Mouse (Mus musculus) liver, postnatal 0 days (tissue): Measurements from ENCODE around the gene Hist1h4d. TPM values are rescaled to one million over a fixed set of nuclear protein-coding genes. Genes with fewer than 3 reads are reported as not detected.
"Not testable (repeated sequence)": the region's sequence is repeated elsewhere in the genome, so short reads cannot be mapped to it uniquely, and the experiment has no call there.

Experiments
- ATAC-seq: fragments of 200-750 bp; cut with Nextera tagmentation; 2 replicates; pipeline ENCODE4 v1.8.0; 2017; ENCODE audit warnings: mild to moderate bottlenecking, moderate library complexity
- DNase-seq: peaks from one replicate; pipeline ENCODE4 v3.0.0-alpha.2; 2016
- H3K27ac ChIP-seq: fragments of 300-500 bp; sonication (generic); 2 replicates; pipeline ENCODE4 v1.5.1; 2014; ENCODE audit warnings: antibody characterized with exemption, moderate library complexity, mild to moderate bottlenecking, low read depth
- H3K27me3 ChIP-seq: fragments of 300-500 bp; sonication (generic); 2 replicates; pipeline ENCODE4 v1.6.1; 2014; ENCODE audit warnings: low read length, control low read depth, mixed read lengths; ENCODE audit not compliant: insufficient read depth
- H3K36me3 ChIP-seq: fragments of 300-500 bp; sonication (generic); replicated peaks from 2 replicates; pipeline ENCODE4 v1.6.1; 2014; ENCODE audit warnings: mild to moderate bottlenecking, control low read depth, low read length, moderate library complexity, mixed read lengths; ENCODE audit not compliant: insufficient read depth
- H3K4me1 ChIP-seq: fragments of 300-500 bp; sonication (generic); 2 replicates; pipeline ENCODE4 v1.6.1; 2014; ENCODE audit warnings: antibody characterized with exemption, mild to moderate bottlenecking, control low read depth; ENCODE audit not compliant: insufficient read depth
- H3K4me2 ChIP-seq: fragments of 300-500 bp; sonication (generic); 2 replicates; pipeline ENCODE4 v1.6.1; 2014; ENCODE audit warnings: low read depth, mild to moderate bottlenecking, low read length, moderate library complexity, mixed read lengths
- H3K4me3 ChIP-seq: fragments of 300-500 bp; sonication (generic); 2 replicates; pipeline ENCODE4 v1.5.1; 2014; ENCODE audit warnings: low read depth, low read length
- H3K9ac ChIP-seq: fragments of 300-500 bp; sonication (generic); replicated peaks from 2 replicates; pipeline ENCODE4 v1.6.1; 2014; ENCODE audit warnings: mild to moderate bottlenecking, moderate library complexity
- H3K9me3 ChIP-seq: fragments of 300-500 bp; sonication (generic); 2 replicates; pipeline ENCODE4 v1.6.1; 2016; ENCODE audit warnings: mild to moderate bottlenecking, control low read depth, low read length, mixed read lengths
- CTCF ChIP-seq: sonication (generic); IDR thresholded peaks from 2 replicates; pipeline ENCODE4 v1.5.1; 2016; ENCODE audit warnings: antibody characterized with exemption, low read depth
- EP300 ChIP-seq: IDR thresholded peaks from 2 replicates; pipeline ENCODE4 v1.6.1; 2016; ENCODE audit warnings: antibody characterized with exemption, low read depth, mild to moderate bottlenecking
- WGBS: fragments of 180-500 bp; shearing (Covaris S2); extraction: QIAGEN DNeasy Blood & Tissue Kit; methylation state at CpG from one replicate; pipeline ENCODE4 v1.1.7; 2014; ENCODE audit not compliant: insufficient replicate concordance; 5-methylcytosine and 5-hydroxymethylcytosine counted together
- polyA plus RNA-seq: library from polyadenylated mRNA; unstranded; fragments of >200 nt; fragmentation: Nextera tagmentation; extraction: Ambion mirVana; gene quantifications from 2 replicates; pipeline ENCODE4 v1.2.1, GENCODE M21; 2015

Hist1h4d gene
- polyA plus RNA-seq, 1 experiment from 2014 or later = 94.3 TPM

DNA sequence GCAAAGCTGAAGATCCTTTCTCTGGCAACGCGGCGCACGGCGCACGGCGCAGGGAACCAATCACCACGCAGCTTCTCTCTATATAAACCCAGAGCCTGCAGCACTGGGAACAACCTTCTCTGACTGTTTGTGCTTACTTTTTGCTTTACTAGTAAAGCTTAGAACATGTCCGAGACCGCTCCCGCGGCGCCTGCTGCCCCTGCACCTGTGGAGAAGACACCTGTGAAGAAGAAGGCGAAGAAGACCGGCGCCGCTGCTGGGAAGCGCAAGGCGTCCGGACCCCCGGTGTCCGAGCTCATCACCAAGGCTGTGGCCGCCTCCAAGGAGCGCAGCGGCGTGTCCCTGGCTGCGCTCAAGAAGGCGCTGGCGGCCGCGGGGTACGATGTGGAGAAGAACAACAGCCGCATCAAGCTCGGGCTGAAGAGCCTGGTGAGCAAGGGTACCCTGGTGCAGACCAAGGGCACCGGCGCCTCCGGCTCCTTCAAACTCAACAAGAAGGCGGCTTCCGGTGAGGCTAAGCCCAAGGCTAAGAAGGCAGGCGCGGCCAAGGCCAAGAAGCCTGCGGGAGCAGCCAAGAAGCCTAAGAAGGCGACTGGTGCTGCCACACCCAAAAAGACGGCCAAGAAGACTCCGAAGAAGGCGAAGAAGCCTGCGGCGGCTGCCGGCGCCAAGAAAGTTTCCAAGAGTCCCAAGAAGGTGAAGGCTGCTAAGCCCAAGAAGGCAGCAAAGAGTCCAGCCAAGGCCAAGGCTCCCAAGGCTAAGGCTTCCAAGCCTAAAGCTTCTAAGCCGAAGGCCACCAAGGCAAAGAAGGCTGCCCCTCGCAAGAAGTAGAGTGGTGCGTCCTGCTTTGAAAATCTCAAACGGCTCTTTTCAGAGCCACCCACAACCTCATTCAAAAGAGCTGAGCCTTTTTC lies 26.2 kb upstream of the Hist1h4d start:
- Histone ChIP-seq H3K4me3 (peak overlapping the region; percentile 64), H3K4me2 (peak overlapping the region; percentile 90), H3K27ac (peak overlapping the region; percentile 97), H3K36me3 (no peaks in the 10 kb centered on the region), H3K9ac (peak overlapping the region; percentile 83), H3K4me1 (peaks cover 15% of the 10 kb centered on the region), H3K27me3 (no peaks in the 10 kb centered on the region), H3K9me3 (no peaks in the 10 kb centered on the region)
- under 1% methylated on average over 54 of the region's 54 CpGs for WGBS
- DNase-seq (peak; percentile 89), ATAC-seq (peak; percentile 77)
- no peak for TF ChIP-seq CTCF
- peak; percentile 88 for TF ChIP-seq EP300

GRCm38 (mm10) chr13:23555839-23556416 lies 25.5 kb upstream of the Hist1h4d start:
- under 1% methylated on average over 18 of the region's 18 CpGs for WGBS
- peak overlapping the region; percentile 90 for H3K4me2 ChIP-seq
- peak overlapping the region; percentile 97 for H3K27ac ChIP-seq
- H3K36me3 ChIP-seq = no peaks in the 10 kb centered on the region
- no peaks in the 10 kb centered on the region for H3K27me3 ChIP-seq
- ATAC-seq = peak; percentile 49
- H3K4me3 ChIP-seq = peak overlapping the region; percentile 64
- H3K4me1 ChIP-seq = peaks cover 10% of the 10 kb centered on the region
- TF ChIP-seq CTCF (no peak), EP300 (no peak; the same call in 1 of the 2 replicates)
- peak; percentile 74 for DNase-seq
- no peaks in the 10 kb centered on the region for H3K9me3 ChIP-seq
- peak overlapping the region; percentile 83 for H3K9ac ChIP-seq

- no peak for DNase-seq
- H3K4me2 ChIP-seq = peak overlapping the region; percentile 90
- peak overlapping the region; percentile 10; the same call in 1 of the 2 replicates for H3K9ac ChIP-seq
- no peak for TF ChIP-seq CTCF
- TF ChIP-seq EP300 = no peak
- peak overlapping the region; percentile 64 for H3K4me3 ChIP-seq
- no peak for ATAC-seq
- WGBS = 63% methylated on average over 3 of the region's 3 CpGs
- H3K4me1 ChIP-seq = peaks cover 8% of the 10 kb centered on the region
- no peaks in the 10 kb centered on the region for H3K27me3 ChIP-seq
- H3K27ac ChIP-seq = peak overlapping the region; percentile 97
- no peaks in the 10 kb centered on the region for H3K36me3 ChIP-seq
- no peaks in the 10 kb centered on the region for H3K9me3 ChIP-seq
Measured at GRCm38 (mm10) chr13:23556906-23557305, 24.5 kb upstream of the Hist1h4d start.

DNA sequence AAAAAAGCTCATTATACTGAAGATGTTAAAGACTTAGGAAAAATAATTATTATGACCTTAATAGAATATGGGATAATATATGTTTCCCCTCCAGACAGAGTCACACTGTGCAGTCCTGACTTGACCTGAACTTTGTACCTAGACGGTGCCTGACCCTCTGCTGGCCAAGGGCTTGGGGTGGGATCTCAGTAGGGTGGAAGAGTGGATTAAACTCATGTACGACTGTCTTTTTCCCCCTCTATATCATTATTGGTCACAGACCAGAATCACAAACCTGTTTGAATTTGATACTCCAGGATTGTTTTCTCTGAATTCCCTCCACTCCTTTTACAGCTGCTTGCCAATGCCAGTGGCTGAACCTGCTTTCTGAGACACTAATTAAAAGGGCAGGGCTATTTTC lies 20.7 kb upstream of the Hist1h4d start:
- Histone ChIP-seq H3K9ac (peak overlapping the region; percentile 39), H3K4me2 (peak overlapping the region; percentile 55)
- DNase-seq = not testable (repeated sequence)

DNA sequence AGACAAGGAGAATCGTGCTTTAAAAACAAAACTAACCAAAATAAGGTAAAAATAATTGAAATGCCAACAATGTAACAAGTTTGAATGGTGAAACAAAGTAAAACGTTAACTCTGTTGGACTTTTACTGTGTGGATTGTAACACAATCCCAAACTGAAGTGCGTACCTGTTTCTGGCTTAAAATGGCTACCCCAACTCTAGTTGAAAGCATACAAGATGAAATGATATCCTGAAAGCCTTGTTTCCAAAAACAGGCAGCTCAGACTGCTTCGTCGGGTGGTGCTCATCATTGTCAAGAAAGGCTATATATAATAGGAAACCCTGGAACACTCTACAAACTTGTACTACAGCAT lies 19.9 kb upstream of the Hist1h4d start:
- not testable (repeated sequence) for H3K4me1 ChIP-seq, H3K9me3 ChIP-seq, H3K27me3 ChIP-seq, H3K36me3 ChIP-seq, DNase-seq
- Histone ChIP-seq H3K27ac (peak overlapping the region; percentile 99), H3K4me3 (peak overlapping the region; percentile 43), H3K9ac (peak overlapping the region; percentile 72), H3K4me2 (peak overlapping the region; percentile 83; the same call in 1 of the 2 replicates)
- 0% methylated on average over 2 of the region's 5 CpGs for WGBS
- peak; percentile 0; the same call in 1 of the 2 replicates for ATAC-seq

More for the DNA sequence above, 20.7 kb upstream of the Hist1h4d start:
- not testable (repeated sequence) for H3K4me1 ChIP-seq, ATAC-seq, H3K9me3 ChIP-seq, H3K4me3 ChIP-seq, H3K27me3 ChIP-seq, H3K36me3 ChIP-seq
- WGBS = 35% methylated on average over 2 of the region's 2 CpGs
- peak overlapping the region; percentile 46 for H3K27ac ChIP-seq

DNA sequence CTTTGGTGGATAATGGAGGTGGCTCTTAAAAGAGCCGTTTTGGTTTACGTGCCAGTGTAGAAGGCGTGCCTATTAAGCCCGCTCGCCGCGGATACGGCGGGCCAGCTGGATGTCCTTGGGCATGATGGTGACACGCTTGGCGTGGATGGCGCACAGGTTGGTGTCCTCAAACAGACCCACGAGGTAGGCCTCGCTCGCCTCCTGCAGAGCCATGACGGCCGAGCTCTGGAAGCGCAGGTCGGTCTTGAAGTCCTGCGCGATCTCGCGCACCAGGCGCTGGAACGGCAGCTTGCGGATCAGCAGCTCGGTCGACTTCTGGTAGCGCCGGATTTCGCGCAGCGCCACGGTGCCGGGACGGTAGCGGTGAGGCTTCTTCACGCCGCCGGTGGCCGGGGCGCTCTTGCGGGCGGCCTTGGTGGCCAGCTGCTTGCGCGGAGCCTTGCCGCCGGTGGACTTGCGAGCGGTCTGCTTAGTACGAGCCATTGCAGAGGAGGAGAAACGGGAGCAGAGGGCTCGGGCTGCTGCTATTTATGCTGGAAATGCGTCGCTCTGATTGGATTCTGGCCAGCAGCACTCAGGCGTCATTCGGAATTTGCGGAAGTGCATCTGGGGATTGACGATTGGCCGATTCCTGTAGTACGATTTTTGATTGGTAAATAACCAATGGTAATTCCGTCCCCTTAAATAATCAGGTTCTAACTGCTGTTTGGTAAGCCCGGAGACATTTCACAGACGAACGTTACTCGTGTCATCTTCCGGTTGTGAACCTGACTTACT lies 19.3 kb upstream of the Hist1h4d start, which contains the start of gene Hist1h3e:
Gene Hist1h3e, minus strand, starts transcription at position 487 of the 777 bp plus-strand sequence.
- peak; percentile 95 for DNase-seq

More for the DNA sequence above, 19.3 kb upstream of the Hist1h4d start, which contains the start of gene Hist1h3e:
- H3K4me3 ChIP-seq = peak within 1 kb of the TSS; percentile 43
- H3K27ac ChIP-seq = peak within 1 kb of the TSS; percentile 99
- under 1% methylated on average over 48 of the region's 67 CpGs for WGBS
- H3K4me1 ChIP-seq, H3K9me3 ChIP-seq, H3K27me3 ChIP-seq, H3K36me3 ChIP-seq: not testable (repeated sequence)
- TF ChIP-seq EP300 = peak; percentile 80; the same call in 1 of the 2 replicates
- peak within 1 kb of the TSS; percentile 83 for H3K4me2 ChIP-seq
- ATAC-seq = peak; percentile 91
- H3K9ac ChIP-seq = peak within 1 kb of the TSS; percentile 72
